Mouse (Mus musculus) heart, embryonic 10.5 days (tissue): Measurements from ENCODE around the gene Psd. TPM values are rescaled to one million over a fixed set of nuclear protein-coding genes. Genes with fewer than 3 reads are reported as not detected.

Experiments
- DNase-seq: peaks from one replicate; pipeline ENCODE4 v3.0.0-alpha.2; 2017; ENCODE audit warnings: low spot score
- H3K27ac ChIP-seq: fragments of 300-500 bp; sonication (generic); 2 replicates; pipeline ENCODE4 v1.5.1; 2016; ENCODE audit warnings: mild to moderate bottlenecking
- H3K27me3 ChIP-seq: fragments of 300-500 bp; sonication (generic); 2 replicates; pipeline ENCODE4 v1.6.1; 2016; ENCODE audit warnings: mild to moderate bottlenecking; ENCODE audit not compliant: poor library complexity, insufficient read depth, severe bottlenecking
- H3K36me3 ChIP-seq: fragments of 300-500 bp; sonication (generic); 2 replicates; pipeline ENCODE4 v1.6.1; 2016; ENCODE audit warnings: mild to moderate bottlenecking, moderate library complexity
- H3K4me1 ChIP-seq: fragments of 300-500 bp; sonication (generic); 2 replicates; pipeline ENCODE4 v1.6.1; 2016; ENCODE audit warnings: mild to moderate bottlenecking
- H3K4me3 ChIP-seq: fragments of 300-500 bp; sonication (generic); 2 replicates; pipeline ENCODE4 v1.5.1; 2016; ENCODE audit warnings: mild to moderate bottlenecking, moderate library complexity
- H3K9me3 ChIP-seq: fragments of 300-500 bp; sonication (generic); 2 replicates; pipeline ENCODE4 v1.6.1; 2016; ENCODE audit warnings: mild to moderate bottlenecking, moderate library complexity
- WGBS: fragments of 180-500 bp; shearing (Covaris S2); methylation state at CpG from one replicate; pipeline ENCODE4 v1.1.7; 2016; 5-methylcytosine and 5-hydroxymethylcytosine counted together
- polyA plus RNA-seq: library from polyadenylated mRNA; unstranded; fragments of >200 nt; fragmentation: Nextera tagmentation; extraction: Ambion mirVana; gene quantifications from 2 replicates; pipeline ENCODE4 v1.2.1, GENCODE M21; 2016

Gene Psd
- 6.9 and 10.1 TPM in 2 replicates for polyA plus RNA-seq

DNA sequence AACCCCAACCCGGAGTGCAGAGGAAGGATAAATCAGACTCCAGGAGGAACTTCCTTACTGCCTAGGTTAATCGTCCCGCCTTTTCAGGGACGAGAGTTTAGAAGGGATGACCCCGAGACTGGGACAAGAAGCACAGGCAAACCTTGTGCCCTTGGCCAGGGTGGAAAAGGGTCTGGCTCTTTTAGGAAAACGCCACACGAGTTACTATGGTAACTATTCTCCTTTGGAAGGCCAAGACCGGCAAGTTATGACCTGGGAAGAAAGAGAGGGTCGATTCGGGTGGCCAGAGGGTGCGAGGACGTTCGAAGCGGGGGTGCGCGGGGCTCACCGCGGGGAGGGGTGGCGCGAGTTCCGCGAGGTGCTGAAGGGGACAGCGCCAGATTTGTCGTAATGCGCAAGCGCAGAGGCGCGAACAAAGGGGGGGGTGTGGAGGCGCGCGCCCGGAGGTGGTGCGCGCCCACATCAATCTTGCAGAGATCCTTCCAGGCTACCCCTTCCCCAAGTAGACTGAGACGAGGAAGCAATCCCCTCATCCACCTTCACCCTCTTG lies at the start of gene Psd:
Psd (minus strand) TSS at position 401 of the 550 bp plus-strand sequence.
- H3K27me3 ChIP-seq = peaks cover 65% of the 10 kb centered on the region
- H3K9me3 ChIP-seq = no peaks in the 10 kb centered on the region
- peaks cover 16% of the 10 kb centered on the region for H3K36me3 ChIP-seq
- no peak for DNase-seq
- H3K4me1 ChIP-seq = peaks cover 35% of the 10 kb centered on the region
- H3K4me3 ChIP-seq = peak within 1 kb of the TSS; percentile 79
- under 1% methylated on average over 35 of the region's 35 CpGs for WGBS
- H3K27ac ChIP-seq = peak within 1 kb of the TSS; percentile 82

DNA sequence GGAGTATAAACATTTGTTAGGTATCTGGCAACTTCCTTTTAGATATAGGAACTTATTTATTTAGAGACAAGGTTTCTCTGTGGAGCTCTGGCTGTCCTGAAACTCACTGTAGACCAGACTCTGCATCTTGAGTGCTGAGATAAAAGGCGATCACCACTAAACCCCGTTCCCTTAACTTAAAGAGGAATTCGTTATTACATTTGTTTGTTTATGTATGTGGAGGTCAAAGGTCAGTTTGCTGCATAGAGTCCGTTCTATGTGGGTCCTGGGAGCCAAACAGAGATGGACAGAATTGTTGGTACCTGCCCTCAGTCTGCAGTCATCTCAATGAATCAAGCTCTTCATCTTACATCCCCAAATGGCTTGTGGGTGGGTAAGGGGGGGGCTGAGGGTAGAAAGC lies 48.9 kb upstream of the Psd start:
- Histone ChIP-seq H3K27ac (no peak overlapping the region), H3K9me3 (no peaks in the 10 kb centered on the region), H3K4me3 (no peak overlapping the region), H3K27me3 (no peaks in the 10 kb centered on the region), H3K4me1 (peaks cover 10% of the 10 kb centered on the region), H3K36me3 (peaks cover 50% of the 10 kb centered on the region)
- WGBS = 59% methylated on average over 4 of the region's 4 CpGs
- no peak for DNase-seq

DNA sequence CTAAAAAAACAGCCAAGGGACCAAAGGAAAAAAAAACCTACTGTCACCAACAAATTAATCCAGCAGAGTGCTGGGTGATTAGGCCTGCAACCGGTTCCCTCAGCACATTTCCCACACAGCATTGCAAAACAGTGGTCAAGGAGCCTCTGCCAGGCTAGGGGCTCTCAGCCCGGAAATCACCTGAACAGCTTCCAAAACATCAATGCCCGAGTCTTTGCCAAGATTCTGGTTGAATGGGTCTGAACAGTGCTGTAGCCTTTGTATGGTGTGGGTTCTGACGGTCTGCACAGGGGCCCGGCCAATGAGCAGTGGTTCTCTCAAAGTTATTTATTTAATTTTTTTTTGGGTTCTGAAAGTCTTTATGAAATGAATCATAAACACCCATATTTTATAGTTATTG lies 48.5 kb upstream of the Psd start:
- no peak for DNase-seq
- peaks cover 10% of the 10 kb centered on the region for H3K4me1 ChIP-seq
- H3K27me3 ChIP-seq = no peaks in the 10 kb centered on the region
- peaks cover 46% of the 10 kb centered on the region for H3K36me3 ChIP-seq
- H3K27ac ChIP-seq = no peak overlapping the region
- 75% methylated on average over 5 of the region's 5 CpGs for WGBS
- no peak overlapping the region for H3K4me3 ChIP-seq
- no peaks in the 10 kb centered on the region for H3K9me3 ChIP-seq

DNA sequence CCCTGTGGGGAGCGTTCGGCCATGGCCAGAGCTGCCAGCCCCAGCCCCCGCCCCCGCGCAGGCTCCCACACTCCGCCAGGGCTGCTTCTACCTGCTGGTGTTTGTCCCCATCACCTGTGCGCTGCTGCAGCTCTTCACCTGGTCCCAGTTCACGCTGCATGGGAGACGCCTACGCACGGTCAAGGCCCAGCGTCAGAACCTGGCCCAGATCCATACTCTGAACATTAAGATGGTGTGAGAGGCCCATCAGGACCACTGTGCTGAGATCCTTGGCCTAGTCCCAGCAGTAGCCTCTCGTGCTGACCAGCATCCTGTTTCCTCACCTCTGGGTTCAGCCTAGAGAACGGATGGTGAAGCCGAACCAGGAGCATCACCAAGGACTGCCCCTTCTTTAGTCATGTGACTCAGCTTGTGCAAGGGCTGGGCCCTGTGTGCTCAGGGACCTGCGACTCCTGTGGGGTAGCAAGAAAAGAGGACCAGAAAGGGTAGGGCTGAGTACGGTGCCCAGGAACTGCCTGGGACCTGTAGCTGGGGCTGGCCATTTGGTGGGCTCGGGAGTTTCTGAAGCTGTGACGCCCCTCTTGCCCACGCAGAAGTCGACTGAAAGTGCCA lies 47.6 kb upstream of the Psd start:
- no peaks in the 10 kb centered on the region for H3K27me3 ChIP-seq
- H3K36me3 ChIP-seq = peaks cover 37% of the 10 kb centered on the region
- H3K27ac ChIP-seq = no peak overlapping the region
- H3K9me3 ChIP-seq = no peaks in the 10 kb centered on the region
- peaks cover 10% of the 10 kb centered on the region for H3K4me1 ChIP-seq
- H3K4me3 ChIP-seq = no peak overlapping the region
- no peak for DNase-seq
- WGBS = 54% methylated on average over 21 of the region's 21 CpGs

DNA sequence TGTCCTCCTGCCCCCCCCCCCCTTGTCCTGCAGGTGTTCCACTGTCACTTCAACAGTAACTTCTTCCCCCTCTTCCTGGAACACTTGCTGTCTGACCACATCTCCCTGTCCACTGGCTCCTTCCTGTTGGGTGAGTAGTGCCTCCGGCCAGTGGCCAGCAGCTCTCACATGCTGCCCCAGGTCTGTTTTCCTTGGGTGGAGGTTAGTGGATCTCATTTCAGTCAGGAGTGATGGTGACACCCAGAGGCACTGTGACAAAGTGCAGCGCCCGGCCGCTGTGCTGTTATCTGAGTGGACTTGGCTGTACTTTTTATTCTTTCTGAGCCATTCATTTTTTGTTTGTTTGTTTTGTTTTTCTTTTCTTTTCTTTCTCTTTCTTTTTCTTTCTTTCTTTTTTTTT lies 42.2 kb upstream of the Psd start:
- Histone ChIP-seq H3K9me3 (no peaks in the 10 kb centered on the region), H3K36me3 (no peaks in the 10 kb centered on the region; the same call in 1 of the 2 replicates), H3K27ac (no peak overlapping the region), H3K4me3 (no peak overlapping the region), H3K27me3 (no peaks in the 10 kb centered on the region), H3K4me1 (peaks cover 3% of the 10 kb centered on the region)
- peak; percentile 85 for DNase-seq
- 17% methylated on average over 4 of the region's 4 CpGs for WGBS

DNA sequence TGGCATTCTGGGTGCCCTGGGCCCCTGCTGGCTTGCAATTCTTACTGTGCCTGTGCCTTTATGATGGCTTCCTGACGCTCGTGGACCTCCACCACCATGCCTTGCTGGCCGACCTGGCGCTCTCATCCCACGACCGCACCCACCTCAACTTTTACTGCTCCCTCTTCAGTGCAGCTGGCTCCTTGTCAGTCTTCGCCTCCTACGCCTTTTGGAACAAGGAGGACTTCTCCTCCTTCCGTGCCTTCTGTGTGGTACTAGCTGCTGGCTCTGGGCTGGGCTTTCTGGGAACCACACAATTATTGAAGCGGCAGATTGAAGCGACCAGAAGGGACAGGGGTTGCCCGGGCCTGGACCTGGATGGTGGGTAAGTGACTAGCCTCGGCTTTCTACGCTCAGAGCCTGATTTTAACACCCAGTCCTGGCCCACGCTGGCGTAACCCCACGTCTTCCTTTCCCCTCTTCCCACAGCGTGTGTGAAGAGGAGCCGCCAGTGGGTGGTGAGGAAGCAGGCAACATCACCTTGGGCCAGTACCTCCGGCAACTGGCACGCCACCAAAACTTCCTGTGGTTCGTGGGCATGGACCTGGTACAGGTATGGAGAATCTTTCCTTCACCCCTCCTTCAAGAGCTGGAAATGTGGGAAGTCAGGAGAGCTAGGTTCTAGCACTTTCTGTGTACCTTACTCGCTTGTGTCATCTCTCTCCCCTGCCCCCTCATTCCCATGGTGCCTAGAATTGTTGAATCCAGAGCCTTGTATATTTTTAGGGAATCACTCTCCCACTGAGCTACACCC lies 41.0 kb upstream of the Psd start:
- Histone ChIP-seq H3K4me3 (no peak overlapping the region), H3K27ac (no peak overlapping the region), H3K36me3 (no peaks in the 10 kb centered on the region; the same call in 1 of the 2 replicates), H3K27me3 (no peaks in the 10 kb centered on the region), H3K4me1 (peaks cover 2% of the 10 kb centered on the region; the same call in 1 of the 2 replicates), H3K9me3 (no peaks in the 10 kb centered on the region)
- WGBS = 80% methylated on average over 23 of the region's 23 CpGs
- no peak for DNase-seq

DNA sequence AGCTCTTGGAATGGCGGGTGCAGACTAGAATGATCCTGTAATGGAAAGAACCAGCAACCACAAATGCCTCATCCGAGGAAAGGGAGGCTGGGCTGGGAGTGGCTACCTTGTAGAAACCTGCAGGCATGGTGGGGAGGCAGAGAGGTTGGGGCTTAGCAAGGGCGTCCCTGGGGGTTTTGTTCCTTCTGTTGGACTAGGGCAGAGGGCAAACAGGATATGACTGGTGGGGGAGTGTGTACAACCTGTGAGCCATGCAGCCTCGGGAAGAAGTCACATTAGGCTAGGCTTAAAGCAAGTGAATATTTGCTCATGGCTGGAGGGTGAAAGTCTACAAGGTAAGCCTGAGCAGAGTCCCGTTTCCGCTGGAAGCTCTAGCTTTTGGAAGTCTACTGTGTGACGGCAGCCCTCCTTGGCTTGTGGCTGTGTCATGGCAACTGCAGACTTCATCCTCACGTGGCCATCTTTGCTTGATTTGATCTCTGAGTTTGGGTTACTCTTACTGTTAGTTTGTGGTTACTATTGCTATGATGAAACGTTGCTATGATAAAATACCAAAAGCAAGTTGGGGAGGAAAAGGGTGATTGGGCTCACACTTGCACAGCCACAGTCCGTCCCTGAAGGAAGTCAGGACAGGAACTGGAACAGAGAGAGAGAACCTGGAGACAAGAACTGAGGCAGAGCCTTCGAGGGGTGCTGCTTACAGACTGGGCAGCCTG lies 36.5 kb upstream of the Psd start:
- Histone ChIP-seq H3K36me3 (no peaks in the 10 kb centered on the region), H3K4me3 (no peak overlapping the region), H3K27me3 (peaks cover 3% of the 10 kb centered on the region), H3K27ac (no peak overlapping the region), H3K9me3 (no peaks in the 10 kb centered on the region), H3K4me1 (no peaks in the 10 kb centered on the region)
- 78% methylated on average over 11 of the region's 11 CpGs for WGBS
- no peak for DNase-seq

DNA sequence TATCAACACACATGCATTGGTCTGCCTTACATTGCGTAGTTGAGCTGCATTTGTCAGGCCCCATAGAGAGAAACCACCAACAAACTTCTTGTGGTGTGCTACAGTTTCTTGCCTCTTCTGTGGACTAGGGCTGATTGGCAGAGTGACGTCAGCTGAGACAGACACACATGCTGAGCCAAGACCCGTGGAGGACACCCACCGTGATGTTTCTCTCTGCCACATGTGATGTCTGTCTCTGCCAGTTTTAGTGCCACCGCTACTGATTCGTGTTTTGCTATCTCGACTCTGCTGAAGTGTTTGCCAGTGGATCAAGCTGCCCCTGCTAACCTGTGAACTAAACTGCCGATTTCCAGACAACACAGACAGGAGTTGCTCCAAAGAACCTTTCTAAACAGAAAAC lies 35.1 kb upstream of the Psd start:
- Histone ChIP-seq H3K4me3 (no peak overlapping the region), H3K27me3 (peaks cover 16% of the 10 kb centered on the region), H3K27ac (no peak overlapping the region), H3K9me3 (no peaks in the 10 kb centered on the region), H3K4me1 (peaks cover 5% of the 10 kb centered on the region; the same call in 1 of the 2 replicates), H3K36me3 (no peaks in the 10 kb centered on the region)
- 87% methylated on average over 8 of the region's 8 CpGs for WGBS
- DNase-seq = no peak

DNA sequence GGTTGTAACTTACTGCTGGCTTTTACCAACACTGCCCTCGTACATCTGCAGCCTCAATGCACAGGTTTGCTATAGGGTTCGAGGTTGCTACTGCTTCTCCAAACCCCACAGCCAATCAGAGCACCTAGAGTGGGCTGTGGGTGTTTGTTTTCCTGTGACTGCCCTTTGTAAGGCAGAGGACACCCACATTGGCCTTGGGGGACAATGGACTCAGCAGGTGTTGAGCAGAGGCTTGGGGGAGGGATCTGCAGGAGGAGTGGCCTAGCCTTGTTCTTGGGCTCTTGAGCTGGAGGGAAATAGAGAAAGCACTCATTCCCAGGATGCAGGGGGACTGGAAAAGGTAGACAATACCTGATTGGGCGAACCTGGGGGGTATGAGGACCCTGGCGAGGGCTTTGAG lies 31.4 kb upstream of the Psd start:
- peaks cover 33% of the 10 kb centered on the region for H3K27me3 ChIP-seq
- H3K27ac ChIP-seq = no peak overlapping the region
- no peaks in the 10 kb centered on the region for H3K9me3 ChIP-seq
- DNase-seq = no peak
- peaks cover 14% of the 10 kb centered on the region for H3K4me1 ChIP-seq
- H3K4me3 ChIP-seq = no peak overlapping the region
- no peaks in the 10 kb centered on the region for H3K36me3 ChIP-seq
- WGBS = 62% methylated on average over 4 of the region's 4 CpGs

DNA sequence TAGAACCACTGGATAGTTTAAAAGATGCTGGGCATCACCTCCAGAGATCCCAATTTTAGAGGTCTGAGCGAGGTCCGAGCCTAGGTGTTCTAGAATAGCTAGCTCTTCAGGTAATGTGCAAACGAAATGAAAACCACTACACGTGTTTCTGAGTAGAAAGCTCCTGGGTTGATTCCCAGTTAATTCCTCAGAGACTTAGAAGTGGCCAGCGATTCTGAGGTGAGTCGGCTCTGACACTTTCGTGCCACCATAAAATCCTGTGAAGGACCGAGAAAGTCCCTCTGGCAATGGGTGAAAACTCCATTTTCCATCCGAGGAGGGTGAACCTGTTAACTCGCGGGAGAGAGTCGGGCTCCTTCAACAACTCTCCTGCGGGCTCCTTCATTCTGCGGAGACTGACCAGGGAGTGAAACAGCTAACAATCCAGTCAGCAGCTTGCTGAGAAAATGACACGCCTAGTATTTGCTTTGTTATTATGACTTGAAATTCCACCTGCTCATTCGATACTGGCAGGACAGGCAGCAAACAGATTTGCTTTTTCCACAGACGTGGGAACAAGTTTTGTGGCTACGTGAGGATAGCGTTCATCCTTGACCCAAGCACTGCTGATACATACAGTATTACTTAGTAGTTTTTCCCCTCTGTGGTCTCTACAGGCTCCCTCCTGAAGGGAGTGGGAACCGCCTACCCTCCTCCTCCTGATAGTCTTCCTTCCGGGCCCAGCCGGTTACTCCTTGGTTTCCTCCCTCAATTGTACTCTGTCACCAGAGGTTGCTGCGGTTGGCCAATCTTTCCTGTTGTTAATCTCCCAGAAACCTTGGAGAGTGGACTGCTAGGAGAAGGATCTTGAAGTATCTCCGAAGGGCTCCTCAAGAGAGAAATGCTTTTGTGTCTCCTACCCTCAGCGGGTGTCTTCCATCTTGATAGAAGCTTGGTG lies 30.7 kb upstream of the Psd start:
- WGBS = 17% methylated on average over 25 of the region's 25 CpGs
- peaks cover 14% of the 10 kb centered on the region for H3K4me1 ChIP-seq
- H3K27me3 ChIP-seq = peaks cover 40% of the 10 kb centered on the region
- no peaks in the 10 kb centered on the region for H3K36me3 ChIP-seq
- H3K4me3 ChIP-seq = peak overlapping the region; percentile 67
- no peak for DNase-seq
- no peaks in the 10 kb centered on the region for H3K9me3 ChIP-seq
- H3K27ac ChIP-seq = peak overlapping the region; percentile 75; the same call in 1 of the 2 replicates

DNA sequence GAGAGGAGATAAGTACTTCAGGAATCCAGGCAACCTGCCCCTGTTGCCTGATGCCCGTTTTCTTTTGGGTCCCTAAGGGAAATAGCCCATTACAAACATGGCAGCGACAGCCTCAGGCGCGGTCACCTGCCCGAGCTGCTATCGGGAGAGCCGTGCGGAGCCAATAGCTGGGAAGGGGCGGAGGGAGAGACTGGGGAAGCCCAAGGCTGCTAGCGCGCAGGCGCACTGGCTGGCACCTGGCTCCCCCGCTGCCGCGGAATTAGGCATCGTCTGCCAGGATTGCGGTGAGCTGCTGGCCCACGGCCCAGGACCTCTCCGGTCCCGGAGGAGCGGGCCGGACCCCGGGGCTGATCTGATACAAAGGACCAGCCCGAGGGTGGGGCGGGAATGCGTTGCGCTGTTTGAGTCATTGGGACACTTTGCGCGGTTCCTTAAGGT lies 29.8 kb upstream of the Psd start:
- Histone ChIP-seq H3K36me3 (no peaks in the 10 kb centered on the region), H3K9me3 (no peaks in the 10 kb centered on the region), H3K4me1 (peaks cover 14% of the 10 kb centered on the region), H3K27ac (peak overlapping the region; percentile 75), H3K4me3 (peak overlapping the region; percentile 67), H3K27me3 (peaks cover 49% of the 10 kb centered on the region)
- 1% methylated on average over 29 of the region's 29 CpGs for WGBS
- DNase-seq = peak; percentile 94
